Mouse (Mus musculus) left cerebral cortex, postnatal 25 days (tissue): Measurements from ENCODE around the gene Gm49325. TPM values are rescaled to one million over a fixed set of nuclear protein-coding genes. Genes with fewer than 3 reads are reported as not detected.
"Not testable (repeated sequence)": the region's sequence is repeated elsewhere in the genome, so short reads cannot be mapped to it uniquely, and the experiment has no call there.

Source experiments
- DNase-seq, 2 experiments: peaks; one replicate each; pipeline ENCODE4 v3.0.0; 2022; ENCODE audit warnings: low spot score in 2 of 2, mixed read lengths in 1 of 2
- intact Hi-C: fragments of 180-260 bp; cut with DNase I; formaldehyde crosslinking; loops from one replicate; pipeline ENCODE4 v1.15.1; 2025
- microRNA-seq, 2 experiments: library from miRNA; unstranded; fragments of <30 nt; microRNA quantifications; one replicate each; pipeline ENCODE4 v1.2.0; 2022
- total RNA-seq, 2 experiments: library from RNA; stranded (reverse); gene quantifications; 2 replicates each; pipeline ENCODE4 v1.2.3; 2021

The Gm49325 gene
- total RNA-seq, 2 experiments from 2014 or later, result 14.2 to 16.3 TPM

- DNase-seq, result peak in 1 of 2 experiments; percentile 11
- intact Hi-C loops, result no loop called here
Measured at GRCm38 (mm10) chr10:77652046-77652445, 46.0 kb downstream of the Gm49325 start.

- intact Hi-C loops, result no loop called here
- DNase-seq, result no peak
Measured at GRCm38 (mm10) chr10:77658286-77658994, 52.4 kb downstream of the Gm49325 start.

- intact Hi-C loops, result no loop called here
- DNase-seq, result no peak
Measured at GRCm38 (mm10) chr10:77663949-77664665, 58.1 kb downstream of the Gm49325 start.

- intact Hi-C loops, result no loop called here
- DNase-seq, result no peak
Measured at GRCm38 (mm10) chr10:77666342-77666741, 60.3 kb downstream of the Gm49325 start.

GRCm38 (mm10) chr10:77667402-77667801 lies 61.4 kb downstream of the Gm49325 start:
- peak in 1 of 2 experiments; percentile 79 for DNase-seq
- intact Hi-C loops, result no loop called here

- intact Hi-C loops, result no loop called here
- DNase-seq, result no peak
Measured at GRCm38 (mm10) chr10:77670710-77671109, 64.7 kb downstream of the Gm49325 start.

GRCm38 (mm10) chr10:77671519-77671918 lies 65.5 kb downstream of the Gm49325 start:
- intact Hi-C loops, result no loop called here
- DNase-seq, result no peak

- intact Hi-C loops, result no loop called here
Measured at GRCm38 (mm10) chr10:77673765-77674164, 67.8 kb downstream of the Gm49325 start.

GRCm38 (mm10) chr10:77677562-77677961 lies 71.6 kb downstream of the Gm49325 start:
- intact Hi-C loops, result no loop called here
- no peak for DNase-seq

More at GRCm38 (mm10) chr10:77673765-77674164, 67.8 kb downstream of the Gm49325 start:
- DNase-seq, result no peak

GRCm38 (mm10) chr10:77682994-77683393 lies 77.0 kb downstream of the Gm49325 start:
- DNase-seq, result peak in 1 of 2 experiments; percentile 64
- intact Hi-C loops, result no loop called here

- no peak for DNase-seq
- intact Hi-C loops, result no loop called here
Measured at GRCm38 (mm10) chr10:77684181-77684580, 78.2 kb downstream of the Gm49325 start.

GRCm38 (mm10) chr10:77685895-77686664 lies 80.1 kb downstream of the Gm49325 start, which contains the start of gene Tspear:
Gene Tspear (plus strand): TSS chr10:77686569.
- intact Hi-C loops, result no loop called here
- no peak for DNase-seq

- intact Hi-C loops, result no loop called here
- DNase-seq, result no peak
Measured at GRCm38 (mm10) chr10:77687021-77687420, 81.0 kb downstream of the Gm49325 start.

- intact Hi-C loops, DNase-seq: not testable (repeated sequence)
Measured at GRCm38 (mm10) chr10:77690356-77690807, 84.4 kb downstream of the Gm49325 start, which contains the start of gene Gm19402. Gene Gm19402 (minus strand): TSS chr10:77690757.

Small RNA genes within 50 kb of the gene (microRNA-seq; reads per million reads assigned to microRNA genes)
- gene Mir1930, result 25.5 to 35.4 reads per million in 2 experiments

Other genes with a start within 250 kb of the Gm49325 start
- 100 to 1,000 TPM; 123 to 147 TPM for gene Adarb1, start 187.9 kb upstream of the Gm49325 start, total RNA-seq
- 10 to 100 TPM; 34.2 to 36.0 TPM for gene Fam207a, start 90.4 kb upstream of the Gm49325 start, total RNA-seq
- gene Itgb2, start 75.9 kb upstream of the Gm49325 start, total RNA-seq, result 1 to 10 TPM; 2.9 to 3.6 TPM
- gene Pttg1ip, start 24.5 kb upstream of the Gm49325 start, total RNA-seq, result 10 to 100 TPM; 71.0 to 87.6 TPM
- gene Sumo3, start 100 bp upstream of the Gm49325 start, total RNA-seq, result 100 to 1,000 TPM; 133 to 140 TPM
- gene Ube2g2, start 16.1 kb downstream of the Gm49325 start, total RNA-seq, result 10 to 100 TPM; 43.7 to 51.3 TPM
- under 1 TPM in 1 of 2 experiments, not detected in 1; 0.14 TPM for gene Tspear, start 80.4 kb downstream of the Gm49325 start, total RNA-seq
- not detected for gene Gm19402, start 84.6 kb downstream of the Gm49325 start, total RNA-seq
- gene Gm9508, start 91.0 kb downstream of the Gm49325 start, total RNA-seq, result not detected
- gene Gm10272, start 100.4 kb downstream of the Gm49325 start, total RNA-seq, result not detected
- not detected for gene Gm10024, start 105.3 kb downstream of the Gm49325 start, total RNA-seq
- not detected for gene Gm10142, start 109.6 kb downstream of the Gm49325 start, total RNA-seq
- gene Krtap12-1, start 114.4 kb downstream of the Gm49325 start, total RNA-seq, result not detected
- not detected for gene Gm10100, start 120.3 kb downstream of the Gm49325 start, total RNA-seq
- gene Gm18596, start 136.4 kb downstream of the Gm49325 start, total RNA-seq, result not detected
- gene Gm9736, start 145.2 kb downstream of the Gm49325 start, total RNA-seq, result not detected
- not detected for gene Gm3233, start 153.5 kb downstream of the Gm49325 start, total RNA-seq
- gene Gm3238, start 165.1 kb downstream of the Gm49325 start, total RNA-seq, result not detected
- gene Gm7138, start 170.7 kb downstream of the Gm49325 start, total RNA-seq, result not detected
- gene Gm3250, start 176.3 kb downstream of the Gm49325 start, total RNA-seq, result not detected
- gene Gm7137, start 182.0 kb downstream of the Gm49325 start, total RNA-seq, result not detected
- gene Gm9639, start 188.9 kb downstream of the Gm49325 start, total RNA-seq, result not detected
- not detected for gene Gm19668, start 192.9 kb downstream of the Gm49325 start, total RNA-seq
- gene Gm9507, start 205.6 kb downstream of the Gm49325 start, total RNA-seq, result not detected
- gene Gm2696, start 208.5 kb downstream of the Gm49325 start, total RNA-seq, result not detected
- gene Krtap10-4, start 220.9 kb downstream of the Gm49325 start, total RNA-seq, result not detected
- gene Krtap10-10, start 229.8 kb downstream of the Gm49325 start, total RNA-seq, result not detected
- gene Gm36176, start 240.6 kb downstream of the Gm49325 start, total RNA-seq, result not detected
- gene Gm10318, start 246.7 kb downstream of the Gm49325 start, total RNA-seq, result not detected